Mouse (Mus musculus) heart, embryonic 15.5 days (tissue): ENCODE measurements around the gene Anp32b. TPM values are rescaled to one million over a fixed set of nuclear protein-coding genes. Genes with fewer than 3 reads are reported as not detected.

Experiments used
- ATAC-seq: fragments of 200-750 bp; cut with Nextera tagmentation; replicated peaks from 2 replicates; pipeline ENCODE4 v1.8.0; 2017; ENCODE audit warnings: low read depth, moderate TSS enrichment; ENCODE audit not compliant: insufficient number of reproducible peaks, insufficient read depth, low FRiP score
- H3K27ac ChIP-seq: fragments of 300-500 bp; sonication (generic); 2 replicates; pipeline ENCODE4 v1.5.1; 2015; ENCODE audit warnings: mild to moderate bottlenecking, inconsistent platforms
- H3K27me3 ChIP-seq: fragments of 300-500 bp; sonication (generic); 2 replicates; pipeline ENCODE4 v1.6.1; 2015; ENCODE audit warnings: inconsistent platforms
- H3K36me3 ChIP-seq: fragments of 300-500 bp; sonication (generic); 2 replicates; pipeline ENCODE4 v1.6.1; 2015; ENCODE audit warnings: mild to moderate bottlenecking, inconsistent platforms
- H3K4me1 ChIP-seq: fragments of 300-500 bp; sonication (generic); replicated peaks from 2 replicates; pipeline ENCODE4 v1.6.1; 2015; ENCODE audit warnings: inconsistent platforms
- H3K4me2 ChIP-seq: fragments of 300-500 bp; sonication (generic); 2 replicates; pipeline ENCODE4 v1.6.1; 2015; ENCODE audit warnings: inconsistent platforms, mild to moderate bottlenecking, moderate library complexity
- H3K4me3 ChIP-seq: fragments of 300-500 bp; sonication (generic); 2 replicates; pipeline ENCODE4 v1.5.1; 2015; ENCODE audit warnings: mild to moderate bottlenecking, inconsistent platforms
- H3K9ac ChIP-seq: fragments of 300-500 bp; sonication (generic); 2 replicates; pipeline ENCODE4 v1.6.1; 2015; ENCODE audit warnings: mild to moderate bottlenecking, inconsistent platforms
- H3K9me3 ChIP-seq: fragments of 300-500 bp; sonication (generic); replicated peaks from 2 replicates; pipeline ENCODE4 v1.6.1; 2016; ENCODE audit warnings: inconsistent platforms
- WGBS: fragments of 180-500 bp; shearing (Covaris S2); methylation state at CpG from one replicate; pipeline ENCODE4 v1.1.7; 2015; ENCODE audit warnings: mixed read lengths; 5-methylcytosine and 5-hydroxymethylcytosine counted together
- polyA plus RNA-seq: library from polyadenylated mRNA; unstranded; fragments of >200 nt; fragmentation: Nextera tagmentation; extraction: Ambion mirVana; gene quantifications from 2 replicates; pipeline ENCODE4 v1.2.1, GENCODE M21; 2015

Anp32b gene
- polyA plus RNA-seq, 1 experiment from 2014 or later: 140 TPM

GRCm38 (mm10) chr4:46454097-46454864, 3.6 kb downstream of the Anp32b start:
- Histone ChIP-seq H3K9ac (no peak overlapping the region), H3K4me3 (no peak overlapping the region), H3K36me3 (no peaks in the 10 kb centered on the region), H3K9me3 (no peaks in the 10 kb centered on the region), H3K27me3 (no peaks in the 10 kb centered on the region), H3K4me1 (peaks cover 51% of the 10 kb centered on the region), H3K4me2 (peak overlapping the region; percentile 96; the same call in 1 of the 2 replicates), H3K27ac (no peak overlapping the region)
- 71% methylated on average over 5 of the region's 5 CpGs for WGBS
- ATAC-seq: no peak

GRCm38 (mm10) chr4:46456762-46457161, 6.1 kb downstream of the Anp32b start:
- H3K9ac ChIP-seq: no peak overlapping the region
- H3K4me3 ChIP-seq: no peak overlapping the region
- H3K4me1 ChIP-seq: peaks cover 47% of the 10 kb centered on the region
- no peak overlapping the region for H3K27ac ChIP-seq
- peaks cover 16% of the 10 kb centered on the region; the same call in 1 of the 2 replicates for H3K36me3 ChIP-seq
- H3K4me2 ChIP-seq: no peak overlapping the region
- H3K27me3 ChIP-seq: no peaks in the 10 kb centered on the region
- ATAC-seq: no peak
- no peaks in the 10 kb centered on the region for H3K9me3 ChIP-seq
- WGBS: 87% methylated on average over 4 of the region's 4 CpGs

GRCm38 (mm10) chr4:46457186-46457585, 6.5 kb downstream of the Anp32b start:
- Histone ChIP-seq H3K36me3 (peaks cover 20% of the 10 kb centered on the region; the same call in 1 of the 2 replicates), H3K27me3 (no peaks in the 10 kb centered on the region), H3K9ac (no peak overlapping the region), H3K9me3 (no peaks in the 10 kb centered on the region), H3K4me2 (no peak overlapping the region), H3K27ac (no peak overlapping the region), H3K4me3 (no peak overlapping the region), H3K4me1 (peaks cover 49% of the 10 kb centered on the region)
- no peak for ATAC-seq
- WGBS: 92% methylated on average over 3 of the region's 3 CpGs

GRCm38 (mm10) chr4:46458411-46458810, 7.7 kb downstream of the Anp32b start:
- H3K27me3 ChIP-seq: no peaks in the 10 kb centered on the region
- no peak overlapping the region for H3K4me2 ChIP-seq
- H3K4me3 ChIP-seq: no peak overlapping the region
- no peak overlapping the region for H3K27ac ChIP-seq
- no peak overlapping the region for H3K9ac ChIP-seq
- peaks cover 43% of the 10 kb centered on the region for H3K4me1 ChIP-seq
- 94% methylated on average over 2 of the region's 2 CpGs for WGBS
- no peaks in the 10 kb centered on the region for H3K9me3 ChIP-seq
- no peak for ATAC-seq
- peaks cover 30% of the 10 kb centered on the region for H3K36me3 ChIP-seq

- H3K4me1 ChIP-seq: peaks cover 14% of the 10 kb centered on the region
- no peak for ATAC-seq
- H3K36me3 ChIP-seq: peaks cover 76% of the 10 kb centered on the region
- 82% methylated on average over 7 of the region's 7 CpGs for WGBS
- H3K27ac ChIP-seq: no peak overlapping the region
- H3K9me3 ChIP-seq: no peaks in the 10 kb centered on the region
- no peak overlapping the region for H3K9ac ChIP-seq
- no peaks in the 10 kb centered on the region for H3K27me3 ChIP-seq
- H3K4me2 ChIP-seq: no peak overlapping the region
- no peak overlapping the region for H3K4me3 ChIP-seq
Observed at GRCm38 (mm10) chr4:46463130-46463830, 12.6 kb downstream of the Anp32b start.

GRCm38 (mm10) chr4:46465740-46466139, 15.0 kb downstream of the Anp32b start:
- Histone ChIP-seq H3K9me3 (no peaks in the 10 kb centered on the region), H3K4me1 (peaks cover 9% of the 10 kb centered on the region), H3K27me3 (no peaks in the 10 kb centered on the region), H3K4me2 (no peak overlapping the region), H3K36me3 (peaks cover 92% of the 10 kb centered on the region), H3K4me3 (no peak overlapping the region), H3K27ac (no peak overlapping the region), H3K9ac (no peak overlapping the region)
- no peak for ATAC-seq
- 88% methylated on average over 3 of the region's 3 CpGs for WGBS

GRCm38 (mm10) chr4:46475101-46475500, 24.4 kb downstream of the Anp32b start:
- Histone ChIP-seq H3K9me3 (no peaks in the 10 kb centered on the region), H3K9ac (no peak overlapping the region), H3K4me2 (no peak overlapping the region), H3K27ac (no peak overlapping the region), H3K27me3 (no peaks in the 10 kb centered on the region), H3K4me3 (no peak overlapping the region), H3K36me3 (peaks cover 54% of the 10 kb centered on the region), H3K4me1 (no peaks in the 10 kb centered on the region)
- 87% methylated on average over 5 of the region's 5 CpGs for WGBS
- ATAC-seq: no peak

GRCm38 (mm10) chr4:46479081-46479480, 28.4 kb downstream of the Anp32b start:
- H3K9me3 ChIP-seq: no peaks in the 10 kb centered on the region
- H3K27ac ChIP-seq: no peak overlapping the region
- WGBS: 93% methylated on average over 2 of the region's 2 CpGs
- ATAC-seq: no peak
- H3K27me3 ChIP-seq: no peaks in the 10 kb centered on the region
- H3K36me3 ChIP-seq: peaks cover 18% of the 10 kb centered on the region
- H3K4me3 ChIP-seq: no peak overlapping the region
- no peaks in the 10 kb centered on the region for H3K4me1 ChIP-seq
- no peak overlapping the region for H3K4me2 ChIP-seq
- no peak overlapping the region for H3K9ac ChIP-seq

- Histone ChIP-seq H3K9ac (no peak overlapping the region), H3K4me1 (peaks cover 16% of the 10 kb centered on the region), H3K4me3 (no peak overlapping the region), H3K36me3 (no peaks in the 10 kb centered on the region), H3K27ac (peak overlapping the region; percentile 72), H3K27me3 (no peaks in the 10 kb centered on the region), H3K9me3 (no peaks in the 10 kb centered on the region), H3K4me2 (peak overlapping the region; percentile 26)
- 25% methylated on average over 14 of the region's 14 CpGs for WGBS
- ATAC-seq: 0 out of 2 replicates have a peak, but pooled peaks have one; percentile 15
Observed at GRCm38 (mm10) chr4:46485696-46486417, 35.2 kb downstream of the Anp32b start.

GRCm38 (mm10) chr4:46487348-46487747, 36.6 kb downstream of the Anp32b start:
- WGBS: 79% methylated on average over 5 of the region's 5 CpGs
- Histone ChIP-seq H3K4me2 (no peak overlapping the region), H3K27ac (no peak overlapping the region), H3K27me3 (no peaks in the 10 kb centered on the region), H3K4me1 (peaks cover 16% of the 10 kb centered on the region), H3K4me3 (no peak overlapping the region), H3K9me3 (no peaks in the 10 kb centered on the region), H3K36me3 (no peaks in the 10 kb centered on the region), H3K9ac (no peak overlapping the region)
- no peak for ATAC-seq
